Mouse (Mus musculus) hindbrain, postnatal 0 days (tissue): ENCODE data around the gene Ramp3. TPM values are rescaled to one million over a fixed set of nuclear protein-coding genes. Genes with fewer than 3 reads are reported as not detected.
"Not testable (repeated sequence)": the region's sequence is repeated elsewhere in the genome, so short reads cannot be mapped to it uniquely, and the experiment has no call there.

Experiments used
- ATAC-seq: fragments of 200-750 bp; cut with Nextera tagmentation; 2 replicates; pipeline ENCODE4 v1.8.0; 2017; ENCODE audit warnings: mild to moderate bottlenecking, moderate TSS enrichment, moderate library complexity
- DNase-seq: peaks from one replicate; pipeline ENCODE4 v3.0.0-alpha.2; 2015; ENCODE audit warnings: low spot score
- H3K27ac ChIP-seq: fragments of 300-500 bp; sonication (generic); 2 replicates; pipeline ENCODE4 v1.5.1; 2014; ENCODE audit warnings: mild to moderate bottlenecking
- H3K27me3 ChIP-seq: fragments of 300-500 bp; sonication (generic); 2 replicates; pipeline ENCODE4 v1.6.1; 2014; ENCODE audit warnings: low read length, mixed read lengths; ENCODE audit not compliant: insufficient read depth
- H3K36me3 ChIP-seq: fragments of 300-500 bp; sonication (generic); 2 replicates; pipeline ENCODE4 v1.6.1; 2014; ENCODE audit warnings: low read length, mixed read lengths; ENCODE audit not compliant: insufficient read depth
- H3K4me1 ChIP-seq: fragments of 300-500 bp; sonication (generic); 2 replicates; pipeline ENCODE4 v1.6.1; 2014; ENCODE audit warnings: antibody characterized with exemption, low read length, mixed read lengths; ENCODE audit not compliant: insufficient read depth
- H3K4me2 ChIP-seq: fragments of 300-500 bp; sonication (generic); 2 replicates; pipeline ENCODE4 v1.6.1; 2014; ENCODE audit warnings: low read depth, mild to moderate bottlenecking, low read length, moderate library complexity, mixed read lengths
- H3K4me3 ChIP-seq: fragments of 300-500 bp; sonication (generic); 2 replicates; pipeline ENCODE4 v1.5.1; 2014; ENCODE audit warnings: low read length
- H3K9ac ChIP-seq: fragments of 300-500 bp; sonication (generic); replicated peaks from 2 replicates; pipeline ENCODE4 v1.6.1; 2014; ENCODE audit warnings: mild to moderate bottlenecking, low read length, moderate library complexity, mixed read lengths
- H3K9me3 ChIP-seq: fragments of 300-500 bp; sonication (generic); 2 replicates; pipeline ENCODE4 v1.6.1; 2016; ENCODE audit warnings: low read length, mixed read lengths
- CTCF ChIP-seq: IDR thresholded peaks from 2 replicates; pipeline ENCODE4 v1.5.1; 2016; ENCODE audit warnings: antibody characterized with exemption, control low read depth, low read depth
- WGBS: fragments of 180-500 bp; shearing (Covaris S2); extraction: QIAGEN DNeasy Blood & Tissue Kit; methylation state at CpG from one replicate; pipeline ENCODE4 v1.1.7; 2014; 5-methylcytosine and 5-hydroxymethylcytosine counted together
- polyA plus RNA-seq: library from polyadenylated mRNA; unstranded; fragments of >200 nt; fragmentation: Nextera tagmentation; extraction: Ambion mirVana; gene quantifications from 2 replicates; pipeline ENCODE4 v1.2.1, GENCODE M21; 2015
- total RNA-seq: library from RNA; depleted of rRNA; stranded (reverse); fragments of >200 nt; gene quantifications from 2 replicates; pipeline ENCODE4 v1.2.3, GENCODE M21; 2014

Gene Ramp3
- total and polyA plus RNA-seq, 2 experiments from 2014 or later: 24.2 to 27.7 TPM

GRCm38 (mm10) chr11:6647831-6648724 lies 10.2 kb upstream of the Ramp3 start:
- Histone ChIP-seq H3K36me3 (no peaks in the 10 kb centered on the region), H3K4me1 (no peaks in the 10 kb centered on the region), H3K9ac (no peak overlapping the region), H3K27ac (no peak overlapping the region), H3K4me3 (no peak overlapping the region), H3K27me3 (no peaks in the 10 kb centered on the region), H3K9me3 (no peaks in the 10 kb centered on the region), H3K4me2 (no peak overlapping the region)
- no peak for ATAC-seq
- 65% methylated on average over 9 of the region's 9 CpGs for WGBS
- TF ChIP-seq CTCF: no peak
- no peak for DNase-seq

DNA sequence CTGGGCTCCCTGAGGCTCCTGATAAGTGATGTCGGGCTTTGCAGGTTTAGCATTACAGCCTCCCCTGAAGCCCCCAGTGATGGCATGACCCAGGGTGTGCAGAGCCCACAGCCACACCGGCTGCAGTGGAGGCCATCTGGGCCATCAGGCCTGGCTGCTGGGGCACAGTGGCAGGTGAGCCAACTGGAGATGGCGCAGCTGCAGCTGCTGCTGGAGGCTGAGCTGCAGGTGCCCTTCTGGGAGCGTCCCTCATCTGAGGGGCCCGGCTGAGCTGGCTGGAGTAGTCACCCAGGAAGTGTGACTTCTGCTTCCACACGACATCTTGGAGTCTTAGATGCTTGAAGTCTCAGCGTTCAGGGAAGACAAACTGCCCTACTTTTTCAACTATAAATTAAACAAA lies 7.8 kb upstream of the Ramp3 start:
- Histone ChIP-seq H3K27ac (no peak overlapping the region), H3K4me1 (no peaks in the 10 kb centered on the region), H3K36me3 (no peaks in the 10 kb centered on the region), H3K9ac (no peak overlapping the region), H3K4me3 (no peak overlapping the region), H3K27me3 (no peaks in the 10 kb centered on the region), H3K4me2 (no peak overlapping the region), H3K9me3 (no peaks in the 10 kb centered on the region)
- WGBS: 62% methylated on average over 7 of the region's 7 CpGs
- no peak for TF ChIP-seq CTCF
- ATAC-seq: no peak
- DNase-seq: no peak

DNA sequence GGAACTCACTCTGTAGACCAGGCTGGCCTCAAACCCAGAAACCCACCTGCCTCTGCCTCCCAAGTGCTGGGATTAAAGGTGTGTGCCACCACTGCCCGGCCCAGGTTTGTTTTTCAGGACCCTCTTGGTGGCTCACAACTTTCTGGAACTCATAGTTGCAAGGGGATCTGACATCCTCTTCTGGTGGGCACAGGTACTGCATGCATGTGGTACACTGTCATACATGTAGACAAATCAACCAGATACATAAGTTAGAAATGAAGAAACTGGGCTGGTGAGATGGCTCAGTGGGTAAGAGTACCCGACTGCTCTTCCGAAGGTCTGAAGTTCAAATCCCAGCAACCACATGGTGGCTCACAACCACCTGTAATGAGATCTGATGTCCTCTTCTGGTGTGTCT lies 5.3 kb upstream of the Ramp3 start:
- peak; percentile 39 for DNase-seq
- TF ChIP-seq CTCF: peak; percentile 60

GRCm38 (mm10) chr11:6654903-6655302 lies 3.4 kb upstream of the Ramp3 start:
- 0% methylated on average over 2 of the region's 2 CpGs for WGBS
- no peaks in the 10 kb centered on the region for H3K9me3 ChIP-seq
- no peak overlapping the region for H3K9ac ChIP-seq
- DNase-seq (peak; percentile 97), ATAC-seq (peak; percentile 70)
- no peaks in the 10 kb centered on the region for H3K4me1 ChIP-seq
- H3K36me3 ChIP-seq: no peaks in the 10 kb centered on the region
- no peak overlapping the region for H3K4me3 ChIP-seq
- peak; percentile 95 for TF ChIP-seq CTCF
- H3K4me2 ChIP-seq: no peak overlapping the region
- H3K27me3 ChIP-seq: no peaks in the 10 kb centered on the region
- no peak overlapping the region for H3K27ac ChIP-seq

More for the DNA sequence above, 5.3 kb upstream of the Ramp3 start:
- WGBS: 81% methylated on average over 3 of the region's 3 CpGs
- not testable (repeated sequence) for H3K27ac ChIP-seq, H3K9ac ChIP-seq, H3K9me3 ChIP-seq, H3K36me3 ChIP-seq, H3K4me3 ChIP-seq, H3K27me3 ChIP-seq, H3K4me2 ChIP-seq, ATAC-seq, H3K4me1 ChIP-seq

DNA sequence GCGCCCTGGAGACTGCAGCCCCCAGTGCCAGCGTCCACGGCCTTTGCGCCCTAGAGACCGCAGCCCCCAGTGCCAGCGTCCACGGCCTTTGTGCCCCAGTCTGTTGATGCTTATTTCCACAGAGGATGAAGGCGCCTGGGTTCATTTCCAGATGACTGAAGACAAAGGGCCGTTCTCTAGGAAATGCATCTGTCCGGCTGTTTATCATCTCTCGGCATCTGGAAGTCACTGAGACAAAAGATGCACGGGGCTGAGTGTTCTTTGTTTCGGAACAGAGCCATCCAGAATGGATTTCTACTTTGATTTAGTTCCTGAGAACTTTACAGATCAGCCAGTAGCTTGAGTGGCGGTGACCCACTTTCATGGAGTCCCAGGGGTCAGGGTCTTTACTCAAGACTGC lies 2.9 kb downstream of the Ramp3 start:
- no peaks in the 10 kb centered on the region for H3K4me1 ChIP-seq
- H3K4me3 ChIP-seq: no peak overlapping the region
- H3K27me3 ChIP-seq: no peaks in the 10 kb centered on the region
- no peaks in the 10 kb centered on the region for H3K36me3 ChIP-seq
- TF ChIP-seq CTCF: no peak
- H3K27ac ChIP-seq: no peak overlapping the region
- DNase-seq (no peak), ATAC-seq (no peak)
- H3K9ac ChIP-seq: peak overlapping the region; percentile 3; the same call in 1 of the 2 replicates
- 50% methylated on average over 14 of the region's 14 CpGs for WGBS
- H3K9me3 ChIP-seq: no peaks in the 10 kb centered on the region
- H3K4me2 ChIP-seq: no peak overlapping the region

DNA sequence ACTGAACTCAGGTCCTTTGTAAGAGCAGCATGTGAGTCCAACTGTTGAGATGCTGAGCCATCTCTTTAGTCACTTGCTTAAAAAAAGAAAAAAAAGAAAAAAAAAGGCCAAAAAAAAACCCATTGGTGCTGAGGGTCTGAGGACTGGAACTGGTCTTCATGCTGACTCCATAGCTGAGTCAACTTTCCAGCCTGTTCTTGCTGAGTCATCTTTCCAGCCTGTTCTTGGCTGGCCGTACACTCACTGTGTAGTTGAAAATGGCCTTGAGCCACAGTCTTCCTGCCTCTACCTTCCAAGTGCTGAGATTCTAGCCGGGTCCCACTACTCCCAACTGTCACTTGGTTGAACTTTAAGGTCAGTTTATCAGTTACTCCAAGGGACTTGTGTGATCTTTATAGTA lies 8.3 kb downstream of the Ramp3 start:
- WGBS: 82% methylated on average over 2 of the region's 2 CpGs
- H3K27me3 ChIP-seq: no peaks in the 10 kb centered on the region
- H3K4me2 ChIP-seq: no peak overlapping the region
- no peak for DNase-seq
- no peak overlapping the region for H3K9ac ChIP-seq
- no peaks in the 10 kb centered on the region for H3K4me1 ChIP-seq
- no peak overlapping the region for H3K4me3 ChIP-seq
- no peak overlapping the region for H3K27ac ChIP-seq
- TF ChIP-seq CTCF: no peak
- ATAC-seq: no peak
- H3K36me3 ChIP-seq: no peaks in the 10 kb centered on the region
- H3K9me3 ChIP-seq: no peaks in the 10 kb centered on the region

DNA sequence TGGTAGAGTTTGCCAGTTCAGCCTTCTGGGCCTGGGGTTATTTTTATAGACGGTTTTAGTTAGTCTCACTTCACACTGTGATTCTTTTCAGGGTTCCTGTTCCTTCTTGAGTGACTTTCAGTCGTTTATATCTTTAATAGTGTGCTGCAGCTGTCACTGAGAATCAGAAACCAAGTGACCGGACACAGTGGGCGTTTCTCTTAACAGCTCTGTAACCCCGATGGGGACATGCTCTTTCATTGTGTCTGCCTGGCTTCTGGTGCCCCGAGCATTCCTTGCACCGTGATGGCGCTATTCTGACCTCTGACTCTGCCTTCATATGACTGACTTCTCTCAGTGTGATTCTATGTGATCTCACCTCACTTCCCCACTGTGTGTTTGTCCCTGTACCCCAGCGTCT lies 10.7 kb downstream of the Ramp3 start:
- no peaks in the 10 kb centered on the region for H3K27me3 ChIP-seq
- TF ChIP-seq CTCF: no peak
- no peaks in the 10 kb centered on the region for H3K4me1 ChIP-seq
- no peak overlapping the region for H3K27ac ChIP-seq
- no peaks in the 10 kb centered on the region for H3K9me3 ChIP-seq
- WGBS: 16% methylated on average over 9 of the region's 9 CpGs
- no peaks in the 10 kb centered on the region for H3K36me3 ChIP-seq
- no peak overlapping the region for H3K4me3 ChIP-seq
- no peak overlapping the region for H3K9ac ChIP-seq
- no peak overlapping the region for H3K4me2 ChIP-seq
- ATAC-seq (no peak), DNase-seq (no peak)
